Mouse (Mus musculus) G1E (cell line): ENCODE measurements around the gene Bcl2a1a. TPM values are rescaled to one million over a fixed set of nuclear protein-coding genes. Genes with fewer than 3 reads are reported as not detected.
"Not testable (repeated sequence)": the region's sequence is repeated elsewhere in the genome, so short reads cannot be mapped to it uniquely, and the experiment has no call there.

Experiments used
- ATAC-seq: 2 replicates; pipeline ENCODE4 v1.8.0; 2016; ENCODE audit warnings: mild to moderate bottlenecking; ENCODE audit not compliant: insufficient number of reproducible peaks, poor library complexity, low FRiP score, severe bottlenecking; ENCODE audit errors: extremely low read depth
- DNase-seq: peaks from one replicate; pipeline ENCODE4 v3.0.0; 2012; ENCODE audit warnings: low spot score
- H3K27me3 ChIP-seq: 2 replicates; pipeline ENCODE4 v1.6.1; 2012; ENCODE audit warnings: mild to moderate bottlenecking, low read length, inconsistent platforms; ENCODE audit not compliant: insufficient read depth
- H3K36me3 ChIP-seq: replicated peaks from 2 replicates; pipeline ENCODE3; 2012; ENCODE audit warnings: mild to moderate bottlenecking, inconsistent platforms
- H3K4me1 ChIP-seq: 2 replicates; pipeline ENCODE4 v1.6.1; 2012; ENCODE audit warnings: low read depth, low read length, inconsistent platforms, mixed read lengths; ENCODE audit not compliant: insufficient read depth
- H3K4me3 ChIP-seq: 2 replicates; pipeline ENCODE4 v1.5.1; 2012; ENCODE audit warnings: low read depth, mild to moderate bottlenecking, inconsistent platforms, low read length, moderate library complexity, mixed read lengths
- H3K9me3 ChIP-seq: replicated peaks from 2 replicates; pipeline ENCODE4 v1.6.1; 2012; ENCODE audit warnings: inconsistent platforms
- polyA plus RNA-seq: library from polyadenylated mRNA; stranded (reverse); fragments of >175 nt; gene quantifications from 2 replicates; pipeline ENCODE4 v1.2.3, GENCODE M21; 2012
- total RNA-seq, 2 experiments: library from RNA; stranded (forward) in 1 of 2; stranded (reverse) in 1 of 2; fragments of 200-1000 nt in 1 of 2; fragments of >200 nt in 1 of 2; fragmentation: Nextera tagmentation in 1 of 2; gene quantifications; 2 replicates each; pipeline ENCODE4 v1.2.3; 2014 to 2017

The Bcl2a1a gene
- total and polyA plus RNA-seq, 3 experiments = not detected

DNA sequence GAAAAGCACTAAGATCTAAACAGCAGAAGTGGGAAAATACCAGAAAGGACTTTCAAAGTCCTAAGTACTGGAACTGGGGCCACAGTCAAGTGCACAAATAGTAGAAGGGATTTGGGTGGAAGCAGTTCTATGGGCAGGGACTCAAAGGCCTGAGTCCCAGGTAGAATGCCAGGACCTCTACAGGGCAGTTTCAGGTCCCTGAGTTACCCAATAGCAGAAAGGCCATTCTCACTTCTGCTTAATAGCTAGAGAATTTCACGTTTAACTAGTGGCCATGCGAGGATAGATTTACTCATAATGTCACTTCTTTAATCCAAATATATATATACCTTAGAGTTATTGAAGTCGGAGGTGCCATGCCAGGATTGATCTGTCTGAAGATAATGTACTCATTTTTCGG lies 20.2 kb downstream of the Bcl2a1a start:
- not testable (repeated sequence) for H3K4me1 ChIP-seq, ATAC-seq, H3K36me3 ChIP-seq

DNA sequence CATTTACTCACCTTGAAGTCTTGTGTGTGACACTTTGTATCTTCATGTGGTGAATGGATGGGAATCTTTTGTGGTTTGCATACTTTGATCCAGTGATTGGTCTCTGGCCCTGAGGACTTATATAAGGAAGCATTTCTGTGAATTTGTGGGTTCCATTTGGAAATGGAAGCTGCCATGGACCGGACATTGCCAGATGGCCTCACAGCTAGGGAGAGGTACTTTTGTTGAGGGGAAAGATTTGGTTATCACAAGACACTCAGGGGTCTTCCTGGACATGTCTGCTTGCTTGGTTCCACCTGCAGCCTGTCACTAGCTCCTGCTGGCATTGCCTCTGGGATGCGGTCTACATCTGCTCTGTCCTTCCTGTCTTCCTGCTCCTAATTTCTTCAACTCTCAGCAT lies 23.1 kb downstream of the Bcl2a1a start:
- not testable (repeated sequence) for H3K4me3 ChIP-seq, H3K4me1 ChIP-seq, H3K27me3 ChIP-seq, ATAC-seq, H3K9me3 ChIP-seq, H3K36me3 ChIP-seq, DNase-seq

More for the DNA sequence above, 20.2 kb downstream of the Bcl2a1a start:
- H3K9me3 ChIP-seq, H3K4me3 ChIP-seq, DNase-seq, H3K27me3 ChIP-seq: not testable (repeated sequence)

DNA sequence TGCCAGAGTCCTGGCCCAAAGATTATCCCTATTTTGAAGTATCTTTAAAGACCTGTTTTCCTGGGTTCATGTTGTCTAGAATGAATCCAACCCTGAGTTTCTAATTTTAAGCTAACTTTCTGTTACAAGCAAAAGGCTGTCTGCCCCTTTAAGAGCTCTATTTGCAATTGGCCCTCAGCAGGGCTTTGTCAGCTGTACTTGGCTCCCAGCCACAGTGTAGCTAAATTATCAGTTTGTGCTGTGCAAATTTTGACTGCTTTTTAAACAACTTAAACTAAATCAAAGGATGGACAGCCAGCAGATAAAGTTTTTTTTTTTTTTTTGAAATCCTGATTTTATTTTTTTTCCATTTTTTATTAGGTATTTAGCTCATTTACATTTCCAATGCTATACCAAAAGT lies 44.8 kb downstream of the Bcl2a1a start:
- H3K9me3 ChIP-seq, H3K36me3 ChIP-seq: not testable (repeated sequence)

More for the DNA sequence above, 44.8 kb downstream of the Bcl2a1a start:
- ATAC-seq, H3K4me1 ChIP-seq, H3K4me3 ChIP-seq, H3K27me3 ChIP-seq, DNase-seq: not testable (repeated sequence)

Other genes with a start within 250 kb of the Bcl2a1a start
- gene Mthfsl, start 236.6 kb upstream of the Bcl2a1a start, total RNA-seq (2014; fragmentation: Nextera tagmentation) = 10.1 and 11.8 TPM in 2 replicates
- 4.8 and 10.8 TPM in 2 replicates for gene Mthfsl, start 236.6 kb upstream of the Bcl2a1a start, total RNA-seq (2017)
- 1.3 and 1.8 TPM in 2 replicates for gene Mthfsl, start 236.6 kb upstream of the Bcl2a1a start, polyA plus RNA-seq
- gene Bcl2a1d, start 225.0 kb upstream of the Bcl2a1a start, total RNA-seq (2014; fragmentation: Nextera tagmentation) = not detected in 2 replicates
- gene Bcl2a1d, start 225.0 kb upstream of the Bcl2a1a start, total RNA-seq (2017) = 0.22 TPM in 1 of 2 replicates, not detected in the other
- not detected in 2 replicates for gene Bcl2a1d, start 225.0 kb upstream of the Bcl2a1a start, polyA plus RNA-seq
- not detected in 2 replicates for gene Trim43c, start 117.7 kb upstream of the Bcl2a1a start, total RNA-seq (2014; fragmentation: Nextera tagmentation)
- gene Trim43c, start 117.7 kb upstream of the Bcl2a1a start, total RNA-seq (2017) = not detected in 2 replicates
- not detected in 2 replicates for gene Trim43c, start 117.7 kb upstream of the Bcl2a1a start, polyA plus RNA-seq
- not detected in 2 replicates for gene Trim43b, start 135.9 kb downstream of the Bcl2a1a start, total RNA-seq (2014; fragmentation: Nextera tagmentation)
- 0.11 TPM in 1 of 2 replicates, not detected in the other for gene Trim43b, start 135.9 kb downstream of the Bcl2a1a start, total RNA-seq (2017)
- not detected in 2 replicates for gene Trim43b, start 135.9 kb downstream of the Bcl2a1a start, polyA plus RNA-seq
- not detected in 2 replicates for gene Bcl2a1b, start 242.3 kb downstream of the Bcl2a1a start, total RNA-seq (2014; fragmentation: Nextera tagmentation)
- not detected in 2 replicates for gene Bcl2a1b, start 242.3 kb downstream of the Bcl2a1a start, total RNA-seq (2017)
- gene Bcl2a1b, start 242.3 kb downstream of the Bcl2a1a start, polyA plus RNA-seq = not detected in 2 replicates
- 1.5 TPM in 1 of 2 replicates, not detected in the other for gene Gm29094, start 242.5 kb downstream of the Bcl2a1a start, total RNA-seq (2014; fragmentation: Nextera tagmentation)
- 0.46 TPM in 1 of 2 replicates, not detected in the other for gene Gm29094, start 242.5 kb downstream of the Bcl2a1a start, total RNA-seq (2017)
- not detected in 2 replicates for gene Gm29094, start 242.5 kb downstream of the Bcl2a1a start, polyA plus RNA-seq